Mouse (Mus musculus): ENCODE measurements at regions not wholly inside any gene's neighbourhood (a gene's known extent, or its start where the extent isn't known, plus 50 kb on each side); places are given as distances from the start of the nearest gene placed in this dataset.

GRCm38 (mm10) chr10:56944434-56945145 lies 541.6 kb upstream of the Hsf2 start:
- no peak for TF ChIP-seq CTCF (IDR thresholded peaks at IDR 0.05; ENCODE audit: low read depth)
- no peak for TF ChIP-seq EP300 (IDR thresholded peaks at IDR 0.05; ENCODE audit: low read depth)
